Mouse (Mus musculus) heart, adult 2 months (tissue): ENCODE measurements around the gene Hephl1.

Experiments
- CTCF ChIP-seq: fragments of 200-600 bp; IDR thresholded peaks from 2 replicates; pipeline ENCODE4 v1.8.1; 2022; ENCODE audit warnings: antibody characterized with exemption, mild to moderate bottlenecking, moderate library complexity
- POLR2A ChIP-seq: fragments of 200-500 bp; IDR thresholded peaks from 2 replicates; pipeline ENCODE4 v1.6.1; 2011; ENCODE audit warnings: mild to moderate bottlenecking, low read depth, low read length, control low read depth; ENCODE audit not compliant: insufficient read depth

- TF ChIP-seq POLR2A = no peak
- TF ChIP-seq CTCF = no peak
These were observed 75.9 kb downstream of the Hephl1 start for GRCm38 (mm10) chr9:15035979-15036378.
